Comparison of ENCODE assay signal across 8 mouse cellular contexts in genomic region chr4:124701052-124701845, GRCm38 (mm10). TPM values are rescaled to one million over a fixed set of nuclear protein-coding genes. Genes with fewer than 3 reads are reported as not detected.
DNase-seq lines count a peak whose midpoint lies in the region; ATAC-seq and TF ChIP-seq lines count a peak whose summit lies in the region.

No protein-coding gene starts in this region.

- DNase-seq in lung, adult 2 months = peak; percentile 27
- DNase-seq in lung, postnatal 25 days (ENCODE audit: low spot score) = no peak
- DNase-seq in brain, embryonic 14.5 days (ENCODE audit: low read depth) = peak; percentile 56
- DNase-seq in heart, adult 8-10 months (ENCODE audit: low spot score) = peak; percentile 51
- DNase-seq in neural tube, embryonic 10.5 days (ENCODE audit: extremely low spot score, low spot score) = peak; percentile 57
- DNase-seq in cerebellum, adult 18-20 months = no peak
- no peak for DNase-seq in right cerebral cortex, postnatal 14 days

- H3K36me3 ChIP-seq in limb, embryonic 13.5 days = peaks cover 10% of the 10 kb centered on the region

- no peak for TF ChIP-seq CTCF in lung, adult 2 months (IDR thresholded peaks at IDR 0.05; ENCODE audit: insufficient read depth, low read length)
- TF ChIP-seq CTCF in brain, embryonic 14.5 days (IDR thresholded peaks at IDR 0.05; ENCODE audit: borderline replicate concordance, extremely low read depth, insufficient read depth, insufficient read length) = no peak

- H3K27me3 ChIP-seq in limb, embryonic 13.5 days = 0 out of 2 replicates have a peak, but pooled peaks cover under 1% of the 10 kb centered on the region

- H3K4me2 ChIP-seq in limb, embryonic 13.5 days (replicated peaks) = peak overlapping the region; percentile 77

- ATAC-seq in limb, embryonic 13.5 days (ENCODE audit: low FRiP score, low read depth) = peak; percentile 12

- H3K4me3 ChIP-seq in lung, adult 2 months (replicated peaks; ENCODE audit: extremely low read depth, low read depth, low read length) = peak overlapping the region; percentile 60
- peak overlapping the region; percentile 93 for H3K4me3 ChIP-seq in limb, embryonic 13.5 days

- H3K4me1 ChIP-seq in lung, adult 2 months (ENCODE audit: control insufficient read depth, insufficient read depth, low read length) = peaks cover 26% of the 10 kb centered on the region
- H3K4me1 ChIP-seq in limb, embryonic 13.5 days = peaks cover 56% of the 10 kb centered on the region

- TF ChIP-seq POLR2A in lung, adult 2 months (IDR thresholded peaks at IDR 0.05; ENCODE audit: borderline replicate concordance, extremely low read depth, low read depth, low read length) = no peak
- no peak for TF ChIP-seq POLR2A in brain, embryonic 14.5 days (IDR thresholded peaks at IDR 0.05; ENCODE audit: borderline replicate concordance, extremely low read depth, insufficient read depth, insufficient read length, poor library complexity, severe bottlenecking)

- H3K9me3 ChIP-seq in limb, embryonic 13.5 days = no peaks in the 10 kb centered on the region

- 13% methylated on average over 22 of the region's 22 CpGs for WGBS in lung, adult 2 months
- under 1% methylated on average over 22 of the region's 22 CpGs for WGBS in limb, embryonic 13.5 days

- peak overlapping the region; percentile 94 for H3K9ac ChIP-seq in limb, embryonic 13.5 days

- peak overlapping the region; percentile 94 for H3K27ac ChIP-seq in limb, embryonic 13.5 days

RNA-seq across cellular contexts. Expression of gene Fhl3, which starts 0.7 kb away (rescaled TPM):
- 15.1 and 36.7 TPM in 2 replicates for polyA plus RNA-seq in lung, adult 2 months (2012; rRNA removed)
- 3.8 and 5.8 TPM in 2 replicates for polyA plus RNA-seq in brain, embryonic 14.5 days (2012; rRNA removed)
- total RNA-seq in heart, adult 8-10 months (2022) = 10 to 100 TPM in 2 of 4 experiments, 1 to 10 TPM in 2; 8.8 to 18.8 (median 11.2) TPM
- polyA plus RNA-seq in limb, embryonic 13.5 days (2015; fragmentation: Nextera tagmentation; extraction: Ambion mirVana) = 19.9 and 23.8 TPM in 2 replicates

RNA-seq across cellular contexts. Expression of gene Utp11, which starts 7.8 kb away (rescaled TPM):
- polyA plus RNA-seq in lung, adult 2 months (2012; rRNA removed) = 4.4 and 7.2 TPM in 2 replicates
- 22.4 and 22.6 TPM in 2 replicates for polyA plus RNA-seq in brain, embryonic 14.5 days (2012; rRNA removed)
- 10 to 100 TPM; 12.4 to 14.5 (median 13.7) TPM for total RNA-seq in heart, adult 8-10 months (2022)
- polyA plus RNA-seq in limb, embryonic 13.5 days (2015; fragmentation: Nextera tagmentation; extraction: Ambion mirVana) = 84.4 and 87.9 TPM in 2 replicates

RNA-seq across cellular contexts. Expression of gene Sf3a3, which starts 13.3 kb away (rescaled TPM):
- polyA plus RNA-seq in lung, adult 2 months (2012; rRNA removed) = 8.1 and 11.5 TPM in 2 replicates
- 53.1 and 59.7 TPM in 2 replicates for polyA plus RNA-seq in brain, embryonic 14.5 days (2012; rRNA removed)
- 10 to 100 TPM; 15.5 to 17.3 (median 16.5) TPM for total RNA-seq in heart, adult 8-10 months (2022)
- 180 and 188 TPM in 2 replicates for polyA plus RNA-seq in limb, embryonic 13.5 days (2015; fragmentation: Nextera tagmentation; extraction: Ambion mirVana)

RNA-seq across cellular contexts. Expression of gene Inpp5b, which starts 40.4 kb away (rescaled TPM):
- polyA plus RNA-seq in lung, adult 2 months (2012; rRNA removed) = 62.1 and 93.3 TPM in 2 replicates
- polyA plus RNA-seq in brain, embryonic 14.5 days (2012; rRNA removed) = 44.9 and 47.3 TPM in 2 replicates
- 1 to 10 TPM; 6.5 to 9.9 (median 7.3) TPM for total RNA-seq in heart, adult 8-10 months (2022)
- 24.6 and 25.2 TPM in 2 replicates for polyA plus RNA-seq in limb, embryonic 13.5 days (2015; fragmentation: Nextera tagmentation; extraction: Ambion mirVana)

RNA-seq across cellular contexts. Expression of gene Pou3f1, which starts 44.6 kb away (rescaled TPM):
- 0.16 and 0.22 TPM in 2 replicates for polyA plus RNA-seq in lung, adult 2 months (2012; rRNA removed)
- 21.3 and 23.1 TPM in 2 replicates for polyA plus RNA-seq in brain, embryonic 14.5 days (2012; rRNA removed)
- total RNA-seq in heart, adult 8-10 months (2022) = under 1 TPM; 0.09 to 0.31 (median 0.14) TPM
- polyA plus RNA-seq in limb, embryonic 13.5 days (2015; fragmentation: Nextera tagmentation; extraction: Ambion mirVana) = 0.75 and 0.99 TPM in 2 replicates

Comparison
In these comparisons a context has a peak if more than half of its experiments do, and no peak if none do; other contexts are left out.
1. DNase-seq: peak in lung, adult 2 months (single experiment), brain, embryonic 14.5 days (single experiment), heart, adult 8-10 months (single experiment) and neural tube, embryonic 10.5 days (single experiment); none in lung, postnatal 25 days (single experiment), cerebellum, adult 18-20 months (0 of 2) and right cerebral cortex, postnatal 14 days (single experiment).